Mouse (Mus musculus) cerebellum, postnatal 25 days (tissue): Measurements from ENCODE around the gene Cacng5.
A peak's percentile ranks its signal among the peaks of the same experiment; 100 is the strongest.

Experiments
- DNase-seq, 2 experiments: peaks; one replicate each; pipeline ENCODE4 v3.0.0; 2021; ENCODE audit warnings: mixed read lengths in 2 of 2

The Cacng5 gene

DNA sequence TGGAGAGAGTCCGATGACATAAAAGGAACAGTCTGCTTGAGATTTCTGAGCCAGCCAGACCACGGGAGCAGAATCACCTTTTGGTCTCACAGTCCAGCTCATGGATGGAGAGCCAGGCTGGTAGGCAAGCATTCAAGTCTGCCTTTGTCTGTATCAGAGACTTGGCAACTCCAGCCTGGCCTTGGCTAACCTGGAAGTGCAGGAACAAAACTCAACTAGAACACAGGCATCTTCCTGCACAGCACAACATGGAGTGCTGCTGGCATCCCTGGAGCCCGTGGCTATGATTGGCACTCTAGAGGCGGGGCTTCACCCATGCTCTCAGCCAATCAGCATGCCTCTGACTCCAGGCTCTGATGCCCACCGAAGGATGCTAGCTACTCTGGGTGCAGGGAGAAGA is 38.0 kb downstream of the Cacng5 start:
- peak; percentile 35 to 53 for DNase-seq

DNA sequence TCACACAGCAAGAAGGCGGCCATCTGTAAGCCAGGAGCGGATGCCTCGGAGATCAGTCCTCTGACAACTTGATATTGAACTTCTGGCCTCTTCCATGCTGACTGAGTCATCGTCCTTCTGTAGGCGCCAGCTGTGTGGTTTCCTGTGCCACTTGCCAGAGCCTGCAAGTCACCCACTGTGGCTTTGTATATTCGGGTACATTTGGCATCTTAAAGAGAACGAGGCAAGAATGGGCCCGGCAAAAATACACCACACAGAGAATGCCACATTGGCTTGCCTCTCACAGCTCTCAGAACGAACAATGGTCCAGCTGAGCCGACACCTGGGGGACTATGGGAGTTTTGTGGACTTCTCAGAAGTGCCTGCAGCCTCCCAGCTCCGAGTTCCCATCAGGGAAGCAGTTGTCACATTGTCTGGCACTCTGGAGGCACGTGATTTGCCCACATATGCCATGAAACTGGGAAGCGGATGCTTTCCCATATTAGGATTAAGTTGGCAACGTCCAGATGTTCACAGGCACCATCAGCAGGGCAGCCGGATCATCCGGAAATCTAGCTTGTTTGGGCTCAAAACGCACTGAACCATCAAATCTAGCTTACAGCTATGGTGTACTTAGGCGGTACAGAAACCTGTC is 38.9 kb downstream of the Cacng5 start:
- peak in 1 of 2 experiments; percentile 21 for DNase-seq

GRCm38 (mm10) chr11:107872743-107873142 is 42.1 kb downstream of the Cacng5 start:
- no peak for DNase-seq

DNA sequence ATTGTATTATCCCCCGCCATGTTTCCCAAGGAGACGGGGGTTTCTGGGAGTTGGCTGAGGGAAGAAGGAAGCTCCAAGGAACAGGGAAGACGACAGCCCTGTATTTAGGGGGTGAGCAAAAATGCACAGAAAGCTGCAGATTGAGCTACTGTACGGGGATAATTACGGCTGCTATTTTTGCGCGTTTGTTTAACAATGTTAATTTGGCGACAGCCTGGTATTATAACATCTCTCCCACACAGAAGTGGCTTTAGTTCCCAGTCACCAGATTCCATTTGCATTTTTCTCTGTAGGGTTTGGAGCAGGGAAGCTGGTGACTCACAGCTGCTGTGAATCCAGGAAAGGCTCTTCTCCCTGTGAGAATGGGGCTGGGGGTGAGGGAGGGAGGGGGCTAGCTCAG is 47.3 kb downstream of the Cacng5 start:
- DNase-seq = no peak

- DNase-seq = peak; percentile 80 to 88
Observed at GRCm38 (mm10) chr11:107865128-107865527, 49.7 kb downstream of the Cacng5 start.

GRCm38 (mm10) chr11:107864024-107864423 is 50.8 kb downstream of the Cacng5 start:
- DNase-seq = peak; percentile 75 to 86

DNA sequence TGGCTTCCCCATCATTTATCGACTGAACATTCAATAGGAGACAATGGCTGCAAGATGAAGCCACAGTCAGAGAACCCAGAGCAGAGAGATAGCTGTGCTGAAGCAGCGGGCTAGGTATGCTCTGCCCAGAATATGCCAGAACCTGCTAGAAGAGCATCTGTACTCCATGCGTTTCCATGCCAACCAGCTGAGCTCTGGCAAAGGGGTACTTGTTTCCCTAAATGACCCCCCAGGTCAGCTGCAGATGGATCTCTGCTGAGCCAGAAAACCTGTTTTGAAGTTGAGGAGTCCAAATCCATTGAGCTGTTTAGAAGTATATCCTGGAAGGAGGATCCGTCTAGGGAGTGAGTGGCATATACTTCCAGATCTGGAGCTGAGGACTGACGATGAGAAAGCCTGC is 53.1 kb downstream of the Cacng5 start:
- no peak for DNase-seq

GRCm38 (mm10) chr11:107859871-107860270 is 55.0 kb downstream of the Cacng5 start:
- no peak for DNase-seq

DNA sequence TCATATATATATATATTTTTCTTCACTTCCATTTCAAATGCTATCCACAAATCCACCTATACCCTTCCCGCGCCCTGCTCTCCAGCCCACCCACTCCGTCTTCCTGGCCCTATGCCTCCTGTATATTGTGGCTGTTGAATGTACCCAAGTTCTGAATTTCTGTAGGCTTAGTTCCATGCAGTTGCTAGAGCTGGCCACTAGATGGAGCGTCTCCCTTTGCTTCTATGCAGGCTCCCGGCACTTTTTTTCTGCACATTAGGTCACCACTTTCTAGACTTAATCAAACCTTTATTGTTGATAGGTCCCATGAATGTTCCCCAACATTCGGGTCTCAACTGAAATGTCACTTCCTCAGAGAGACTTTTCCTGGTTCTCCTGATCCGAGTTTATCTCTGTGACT is 55.6 kb downstream of the Cacng5 start:
- peak; percentile 68 to 77 for DNase-seq

GRCm38 (mm10) chr11:107853088-107853487 is 61.8 kb downstream of the Cacng5 start:
- peak; percentile 67 to 78 for DNase-seq

DNA sequence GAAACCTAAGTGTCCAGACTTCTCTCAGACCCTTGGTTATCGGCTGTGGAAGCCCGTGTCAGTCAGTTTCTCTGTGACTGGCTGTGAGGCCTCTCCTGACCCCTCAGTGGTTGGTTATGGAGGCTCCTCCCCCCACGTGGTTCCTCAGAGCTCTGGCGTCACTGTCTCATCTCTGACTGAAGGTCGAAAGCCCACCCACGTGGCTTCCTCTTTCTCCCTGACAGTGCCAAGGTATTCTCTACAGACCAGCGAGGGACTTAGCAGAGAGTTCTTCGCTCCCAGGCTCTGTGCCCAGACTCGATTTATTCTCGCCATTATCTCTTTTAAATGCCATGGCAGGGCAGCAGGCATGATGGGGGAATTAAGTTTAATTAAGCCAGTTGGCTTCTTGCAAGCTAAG is 65.2 kb downstream of the Cacng5 start:
- DNase-seq = peak; percentile 17 to 37

DNA sequence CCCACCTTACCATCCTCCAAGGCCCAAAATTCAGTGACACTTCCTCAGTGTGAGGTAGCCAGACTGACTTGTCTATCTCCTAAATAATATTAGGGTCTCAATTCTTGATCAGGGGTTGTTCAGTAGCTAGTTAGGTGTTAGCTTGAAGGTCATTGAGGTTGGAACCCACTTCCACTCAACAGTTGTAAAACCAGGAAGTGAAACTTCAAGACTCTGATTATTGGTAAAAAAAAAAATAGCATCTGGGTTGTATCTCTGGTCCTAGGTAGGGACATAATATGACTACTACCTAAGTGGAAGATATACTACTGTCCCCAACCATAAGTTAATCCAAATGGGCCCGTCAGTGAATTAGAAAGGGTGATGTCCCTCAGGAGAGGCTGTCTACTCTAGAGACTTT is 70.7 kb downstream of the Cacng5 start:
- no peak for DNase-seq

DNA sequence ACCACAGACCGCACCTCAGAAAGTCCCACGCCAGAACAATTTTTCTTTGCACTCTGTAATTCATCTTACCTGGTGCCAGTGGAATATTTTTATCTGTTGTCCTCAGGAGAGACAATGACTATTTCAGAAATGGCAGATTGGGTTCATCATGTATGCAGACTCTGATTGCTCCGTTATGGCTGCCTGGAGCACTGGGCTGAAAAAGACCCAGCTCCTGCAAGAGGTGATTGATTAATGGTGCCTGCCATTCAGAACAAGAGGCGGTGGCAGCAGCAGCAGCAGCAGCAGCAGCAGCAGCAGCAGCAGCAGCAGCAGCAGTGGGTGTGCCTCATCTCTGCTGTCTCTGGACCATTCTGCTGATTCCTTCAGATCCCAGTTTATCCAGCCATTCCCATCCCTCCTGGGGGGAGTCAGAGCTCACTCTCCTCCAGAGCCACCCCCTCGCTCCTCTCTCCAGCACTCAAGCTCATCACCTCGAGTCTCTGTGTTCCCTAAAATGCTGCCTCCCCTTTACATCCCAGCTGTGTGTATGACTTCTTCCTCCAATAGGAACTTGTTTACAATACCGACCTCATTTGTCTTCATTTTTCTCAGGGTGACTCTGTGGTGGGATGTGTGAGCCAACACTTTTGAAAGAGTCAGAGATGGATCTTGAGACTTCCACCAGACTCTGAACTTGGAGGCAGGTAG is 81.4 kb downstream of the Cacng5 start:
- no peak for DNase-seq
